8 mouse cellular contexts compared by ENCODE assay signal in the genomic region with DNA sequence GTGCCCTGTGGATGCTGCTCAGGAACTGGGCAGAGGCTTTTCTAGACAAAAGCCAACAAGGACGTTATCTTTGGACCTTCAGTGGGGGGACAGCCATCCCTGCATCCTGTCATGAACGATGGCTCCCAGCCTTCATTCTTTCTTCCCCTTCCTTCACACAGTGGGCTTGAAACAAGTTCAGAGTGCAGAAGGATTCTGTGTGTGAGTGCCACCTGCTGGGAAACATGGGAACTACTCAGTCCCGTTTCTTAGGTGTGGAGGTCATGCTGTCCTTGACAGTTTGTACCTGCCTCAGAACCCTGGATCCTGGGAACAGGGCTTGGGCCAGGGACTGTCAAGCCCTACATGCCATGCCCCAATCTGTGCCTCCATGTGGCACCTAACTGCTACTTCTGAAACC. TPM values are rescaled to one million over a fixed set of nuclear protein-coding genes. Genes with fewer than 3 reads are reported as not detected.
DNase-seq lines count a peak whose midpoint lies in the region; ATAC-seq and TF ChIP-seq lines count a peak whose summit lies in the region.

No protein-coding gene starts in this region.

- peak; percentile 21; the same call in 1 of the 2 replicates for ATAC-seq in granulocyte monocyte progenitor cell, adult 5-6 weeks (replicated peaks; ENCODE audit: poor library complexity, severe bottlenecking)
- no peak for ATAC-seq in liver, postnatal 0 days
- ATAC-seq in neutrophil, adult 5-6 weeks (ENCODE audit: extremely low read depth, insufficient number of reproducible peaks, low FRiP score, poor library complexity, severe bottlenecking) = peak; percentile 30; the same call in 1 of the 2 replicates

- WGBS in liver, postnatal 0 days (ENCODE audit: insufficient replicate concordance) = 4% methylated on average over 3 of the region's 3 CpGs

- no peak overlapping the region for H3K4me3 ChIP-seq in liver, postnatal 0 days (ENCODE audit: low read depth, low read length)

- H3K9me3 ChIP-seq in liver, postnatal 0 days (ENCODE audit: low read length) = no peaks in the 10 kb centered on the region

- no peak for TF ChIP-seq EP300 in liver, postnatal 0 days (IDR thresholded peaks at IDR 0.05; ENCODE audit: low read depth)

- H3K9ac ChIP-seq in liver, postnatal 0 days (replicated peaks) = no peak overlapping the region; the same call in 1 of the 2 replicates

- H3K27ac ChIP-seq in liver, postnatal 0 days (ENCODE audit: low read depth) = no peak overlapping the region

- H3K4me1 ChIP-seq in liver, postnatal 0 days (ENCODE audit: insufficient read depth) = peaks cover 14% of the 10 kb centered on the region

- H3K4me2 ChIP-seq in liver, postnatal 0 days (ENCODE audit: low read depth, low read length) = no peak overlapping the region

- peaks cover 28% of the 10 kb centered on the region for H3K36me3 ChIP-seq in liver, postnatal 0 days (replicated peaks; ENCODE audit: insufficient read depth, low read length)

- DNase-seq in urinary bladder, postnatal 25 days (ENCODE audit: low spot score) = peak; percentile 52
- no peak for DNase-seq in urinary bladder, postnatal 10 days (ENCODE audit: low spot score)
- peak; percentile 73 for DNase-seq in cerebellum, adult 9-11 months
- DNase-seq in kidney, postnatal 14 days = peak; percentile 83
- peak; percentile 74 for DNase-seq in liver, postnatal 0 days
- DNase-seq in thymus, postnatal 25 days = peak; percentile 72

- H3K27me3 ChIP-seq in liver, postnatal 0 days (ENCODE audit: insufficient read depth, low read length) = no peaks in the 10 kb centered on the region

- TF ChIP-seq CTCF in liver, postnatal 0 days (IDR thresholded peaks at IDR 0.05; ENCODE audit: low read depth) = peak; percentile 92

RNA-seq across cellular contexts. Expression of gene Ndufaf8, which starts 2.3 kb away (rescaled TPM):
- 37.0 and 64.8 TPM in 2 replicates for total RNA-seq in granulocyte monocyte progenitor cell, adult 5-6 weeks (2014; fragmentation: Nextera tagmentation)
- total RNA-seq in granulocyte monocyte progenitor cell, adult 5-6 weeks (2017) = 30.2 and 31.6 TPM in 2 replicates
- polyA plus RNA-seq in liver, postnatal 0 days (2015; fragmentation: Nextera tagmentation; extraction: Ambion mirVana) = 63.4 and 65.4 TPM in 2 replicates
- 8.8 and 11.3 TPM in 2 replicates for total RNA-seq in neutrophil, adult 5-6 weeks (2017)

RNA-seq across cellular contexts. Expression of gene Tepsin, which starts 2.5 kb away (rescaled TPM):
- 15.3 and 22.2 TPM in 2 replicates for total RNA-seq in granulocyte monocyte progenitor cell, adult 5-6 weeks (2014; fragmentation: Nextera tagmentation)
- 7.5 and 9.3 TPM in 2 replicates for total RNA-seq in granulocyte monocyte progenitor cell, adult 5-6 weeks (2017)
- 3.8 and 4.2 TPM in 2 replicates for polyA plus RNA-seq in liver, postnatal 0 days (2015; fragmentation: Nextera tagmentation; extraction: Ambion mirVana)
- total RNA-seq in neutrophil, adult 5-6 weeks (2017) = 15.5 and 30.6 TPM in 2 replicates

RNA-seq across cellular contexts. Expression of gene Cep131, which starts 14.4 kb away (rescaled TPM):
- total RNA-seq in granulocyte monocyte progenitor cell, adult 5-6 weeks (2014; fragmentation: Nextera tagmentation) = 8.3 and 14.9 TPM in 2 replicates
- 11.3 and 23.8 TPM in 2 replicates for total RNA-seq in granulocyte monocyte progenitor cell, adult 5-6 weeks (2017)
- polyA plus RNA-seq in liver, postnatal 0 days (2015; fragmentation: Nextera tagmentation; extraction: Ambion mirVana) = 3.1 and 3.9 TPM in 2 replicates
- 6.3 and 12.6 TPM in 2 replicates for total RNA-seq in neutrophil, adult 5-6 weeks (2017)

RNA-seq across cellular contexts. Expression of gene Slc38a10, which starts 50.1 kb away (rescaled TPM):
- 58.8 and 62.4 TPM in 2 replicates for total RNA-seq in granulocyte monocyte progenitor cell, adult 5-6 weeks (2014; fragmentation: Nextera tagmentation)
- 43.5 and 51.5 TPM in 2 replicates for total RNA-seq in granulocyte monocyte progenitor cell, adult 5-6 weeks (2017)
- polyA plus RNA-seq in liver, postnatal 0 days (2015; fragmentation: Nextera tagmentation; extraction: Ambion mirVana) = 25.0 and 28.0 TPM in 2 replicates
- 49.0 and 60.3 TPM in 2 replicates for total RNA-seq in neutrophil, adult 5-6 weeks (2017)

RNA-seq across cellular contexts. Expression of gene Aatk, which starts 54.1 kb away (rescaled TPM):
- total RNA-seq in granulocyte monocyte progenitor cell, adult 5-6 weeks (2014; fragmentation: Nextera tagmentation) = 8.3 and 15.1 TPM in 2 replicates
- 5.2 and 8.3 TPM in 2 replicates for total RNA-seq in granulocyte monocyte progenitor cell, adult 5-6 weeks (2017)
- polyA plus RNA-seq in liver, postnatal 0 days (2015; fragmentation: Nextera tagmentation; extraction: Ambion mirVana) = 0.72 and 0.89 TPM in 2 replicates
- 14.4 and 16.2 TPM in 2 replicates for total RNA-seq in neutrophil, adult 5-6 weeks (2017)
